Mouse (Mus musculus) mature B cell (primary cell): ENCODE data around the gene Itgb7.

ENCODE experiments used
- in situ Hi-C: fragments of 300-500 bp; cut with MboI; formaldehyde crosslinking; loops from 2 replicates; pipeline ENCODE4 v1.14.3; 2019

Gene Itgb7

DNA sequence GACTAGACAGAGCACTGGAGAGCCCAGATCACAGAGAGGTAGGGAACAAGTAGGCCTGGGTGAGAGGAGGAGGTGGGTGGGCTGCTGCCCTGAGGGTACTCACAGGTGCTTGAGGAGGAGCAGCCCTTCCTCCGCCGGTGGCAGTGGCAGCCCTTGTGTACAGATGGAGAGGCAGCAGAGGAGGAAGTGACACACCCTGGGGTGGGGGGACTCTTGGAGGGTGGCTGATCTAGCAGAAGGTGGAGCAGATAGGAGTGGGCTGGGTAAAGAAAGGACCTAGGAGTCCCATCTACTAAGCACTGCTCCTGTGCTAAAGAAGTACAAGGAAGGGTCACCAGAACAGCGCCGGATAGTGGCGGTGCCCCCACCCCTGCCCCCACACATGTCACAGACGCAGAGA is at the start of gene Itgb7:
Gene Itgb7 (minus strand): TSS at position 197 of the 400 bp plus-strand sequence.
- in situ Hi-C loops = loop anchor here (10.0 kb wide), 1 partner anchor 83 kb away; no protein-coding TSS in a partner anchor

DNA sequence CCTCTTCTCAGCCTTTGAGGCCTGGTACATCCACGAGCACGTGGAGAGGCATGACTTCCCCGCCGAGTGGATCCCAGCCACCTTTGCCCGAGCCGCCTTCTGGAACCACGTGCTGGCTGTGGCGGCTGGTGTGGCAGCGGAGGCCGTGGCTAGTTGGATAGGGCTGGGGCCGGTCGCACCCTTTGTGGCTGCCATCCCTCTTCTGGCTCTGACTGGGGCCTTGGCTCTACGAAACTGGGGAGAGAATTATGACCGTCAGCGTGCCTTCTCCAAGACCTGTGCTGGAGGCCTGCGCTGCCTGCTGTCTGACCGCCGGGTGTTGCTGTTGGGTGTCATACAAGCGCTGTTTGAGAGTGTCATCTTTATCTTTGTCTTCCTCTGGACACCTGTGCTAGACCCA is 48.9 kb upstream of the Itgb7 start:
- in situ Hi-C loops = no loop called here

DNA sequence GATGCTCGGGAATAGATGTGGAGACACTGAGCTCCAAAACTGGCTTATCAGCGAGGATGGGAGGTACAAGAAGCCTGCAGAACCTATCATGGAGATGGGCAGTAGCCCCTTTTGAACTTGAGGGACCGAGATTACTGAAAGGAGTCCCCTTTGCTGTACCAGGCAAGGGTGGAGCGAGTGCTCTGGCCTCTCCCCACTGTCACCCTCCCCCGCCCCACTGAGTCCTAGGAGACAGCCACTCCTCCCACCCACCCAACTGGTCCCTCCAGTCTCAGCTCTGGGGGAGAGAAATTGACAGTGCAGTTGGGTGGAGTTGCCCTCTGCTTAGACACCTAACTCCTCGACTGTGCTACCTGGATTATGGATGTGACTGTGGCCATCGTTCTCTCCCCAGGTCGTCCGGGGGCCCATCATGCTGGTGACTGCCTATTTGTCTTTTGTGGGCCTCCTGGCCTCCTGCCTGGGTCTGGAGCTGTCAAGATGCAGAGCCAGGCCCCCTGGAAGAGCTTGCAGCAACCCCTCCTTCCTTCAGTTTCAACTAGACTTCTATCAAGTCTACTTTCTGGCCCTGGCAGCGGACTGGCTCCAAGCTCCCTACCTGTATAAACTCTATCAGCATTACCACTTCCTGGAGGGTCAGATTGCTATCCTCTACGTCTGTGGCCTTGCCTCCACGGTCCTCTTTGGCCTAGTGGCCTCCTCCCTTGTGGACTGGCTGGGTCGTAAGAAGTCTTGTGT is 48.2 kb upstream of the Itgb7 start:
- in situ Hi-C loops = no loop called here

DNA sequence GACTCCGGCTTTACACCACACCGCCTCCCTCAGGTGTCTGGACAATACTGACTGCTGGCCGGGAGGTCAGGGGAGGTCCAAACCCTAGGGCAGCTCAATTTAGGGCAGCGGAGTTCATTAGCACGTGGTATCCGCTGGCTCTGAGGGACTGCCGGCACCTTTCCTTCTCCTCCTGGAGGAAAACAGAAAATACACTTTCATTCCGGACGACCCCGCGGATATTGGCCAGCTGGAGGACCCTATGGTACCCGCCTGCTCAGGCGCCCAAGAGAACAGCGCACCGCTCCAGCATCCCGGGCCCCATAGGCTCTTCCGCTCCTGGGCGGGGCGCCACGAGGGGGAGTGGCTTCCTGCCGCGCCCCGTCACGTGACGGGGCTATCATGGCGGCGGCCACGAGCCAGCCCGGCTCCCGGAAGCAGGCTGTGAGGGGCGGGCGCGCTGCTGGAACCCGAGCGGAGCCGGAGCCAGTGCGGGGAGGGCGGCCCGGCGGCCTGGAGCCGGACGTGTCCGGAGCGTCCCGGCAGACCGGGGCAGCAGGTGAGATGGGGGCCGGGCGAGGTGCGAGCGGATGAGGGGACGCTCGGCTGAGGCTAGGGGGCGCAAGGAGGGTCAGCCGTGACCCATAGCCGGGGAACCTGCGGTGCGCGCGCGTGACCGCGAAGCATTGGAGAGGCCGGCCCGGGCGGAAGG is 47.5 kb upstream of the Itgb7 start, which contains the start of gene Mfsd5:
Gene Mfsd5 (plus strand): TSS at position 363 of the 691 bp plus-strand sequence.
- in situ Hi-C loops = no loop called here

DNA sequence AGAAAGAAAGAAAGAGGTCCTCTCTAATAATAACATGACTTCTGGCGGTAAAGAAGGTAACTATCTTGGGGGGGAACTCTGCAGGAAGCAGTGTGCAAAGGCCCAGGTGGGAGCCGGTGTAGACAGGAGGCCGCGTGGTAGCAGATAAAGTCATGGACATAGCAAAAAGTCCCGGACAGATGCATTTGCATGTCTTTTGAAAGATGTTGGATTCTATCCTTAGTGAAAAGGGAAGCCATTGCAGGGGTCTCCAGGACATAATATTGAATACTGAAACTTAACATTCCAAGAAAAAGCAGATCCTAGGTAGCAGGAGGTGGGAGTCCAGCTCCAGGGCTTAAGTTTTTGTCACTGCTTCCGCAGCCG is 47.0 kb upstream of the Itgb7 start:
- in situ Hi-C loops = no loop called here

DNA sequence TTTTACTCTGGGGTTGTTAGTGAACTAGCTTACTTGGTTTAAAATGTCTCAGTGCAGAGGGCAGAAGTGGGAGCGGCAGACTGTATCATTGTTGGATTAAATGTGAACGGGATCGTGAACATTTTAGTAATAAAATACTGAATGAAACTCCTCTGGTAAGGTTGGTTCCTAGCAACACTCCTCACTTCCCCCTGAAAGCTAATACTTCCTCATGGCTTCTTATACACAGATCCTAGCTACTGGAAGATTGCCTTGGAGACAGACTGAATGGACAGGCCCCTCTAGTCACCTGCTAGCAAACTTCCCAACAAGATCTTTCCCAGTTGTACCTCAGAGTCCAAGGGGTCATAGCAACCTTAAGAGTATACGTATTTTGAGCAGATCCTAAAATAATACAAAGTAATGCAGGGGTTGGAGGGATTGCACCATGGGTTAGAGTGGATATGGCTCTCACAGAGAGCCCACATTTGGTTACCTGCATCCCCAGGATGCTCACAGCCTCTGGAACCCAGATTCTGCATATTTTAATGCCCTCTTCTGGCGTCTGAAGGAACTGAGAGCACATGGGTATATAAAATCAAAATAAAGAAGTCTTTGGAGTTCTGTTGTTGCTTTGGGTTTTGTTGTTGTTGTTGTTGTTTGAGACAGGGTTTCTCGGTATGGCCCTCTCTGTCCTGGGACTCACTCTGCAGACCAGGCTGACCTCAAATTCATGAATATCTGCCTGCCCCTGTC is 42.4 kb upstream of the Itgb7 start:
- in situ Hi-C loops = no loop called here

DNA sequence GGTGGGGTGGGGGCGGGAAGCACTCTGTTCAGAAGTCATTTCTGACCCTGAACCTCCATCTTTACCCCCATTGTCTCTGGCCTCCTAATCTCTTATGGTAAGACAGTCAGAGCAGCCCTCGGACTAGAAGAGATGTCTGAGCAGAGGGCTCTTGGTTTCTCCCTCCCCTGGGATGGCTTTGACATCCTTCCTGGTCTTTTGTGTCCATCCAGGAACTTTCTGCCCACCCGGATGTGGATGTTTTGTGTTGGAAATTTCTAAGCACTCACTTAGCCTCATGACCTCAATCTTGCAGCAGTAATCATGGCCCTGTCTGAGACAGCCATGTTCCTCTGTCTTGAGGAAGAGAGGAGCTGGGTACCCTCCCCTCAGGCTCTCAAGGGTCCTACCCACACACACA is 39.7 kb upstream of the Itgb7 start:
- in situ Hi-C loops = no loop called here

DNA sequence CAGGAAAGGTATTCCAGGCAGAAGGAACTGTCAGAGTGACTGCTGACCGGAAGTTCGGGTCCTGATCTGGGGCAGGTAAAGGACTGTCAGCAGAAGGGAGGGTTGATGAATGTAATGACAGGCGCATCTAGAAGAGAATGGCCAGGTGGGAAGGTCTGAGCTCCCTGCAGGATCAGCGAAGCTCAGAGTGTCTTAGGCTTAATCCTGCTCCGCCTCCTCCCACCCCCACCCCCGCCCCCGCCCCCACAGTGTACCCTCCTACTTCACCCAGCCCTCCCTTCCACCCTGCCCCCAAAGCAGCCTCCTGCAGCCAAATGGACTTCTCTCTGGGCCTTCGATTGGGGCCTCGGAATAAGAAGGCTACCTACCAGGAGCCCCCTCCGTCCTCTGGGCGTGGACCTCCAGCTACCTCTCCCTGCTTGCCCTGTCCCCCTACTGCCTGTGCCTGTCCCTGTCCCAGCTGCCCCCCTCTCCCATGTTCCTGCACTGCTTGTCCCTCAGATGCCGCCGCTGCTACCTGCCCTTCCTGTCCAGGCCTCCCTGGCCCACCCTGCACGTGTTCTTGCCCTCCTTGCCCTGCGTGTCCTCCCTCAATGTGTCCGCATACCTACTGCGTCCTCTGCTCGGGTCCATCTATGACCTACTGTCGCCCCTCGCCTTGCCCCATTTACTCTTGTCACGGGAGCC is 38.7 kb upstream of the Itgb7 start, which contains the start of gene Gm9918:
Gene Gm9918 (plus strand): TSS at position 290 of the 687 bp plus-strand sequence.
- in situ Hi-C loops = no loop called here

DNA sequence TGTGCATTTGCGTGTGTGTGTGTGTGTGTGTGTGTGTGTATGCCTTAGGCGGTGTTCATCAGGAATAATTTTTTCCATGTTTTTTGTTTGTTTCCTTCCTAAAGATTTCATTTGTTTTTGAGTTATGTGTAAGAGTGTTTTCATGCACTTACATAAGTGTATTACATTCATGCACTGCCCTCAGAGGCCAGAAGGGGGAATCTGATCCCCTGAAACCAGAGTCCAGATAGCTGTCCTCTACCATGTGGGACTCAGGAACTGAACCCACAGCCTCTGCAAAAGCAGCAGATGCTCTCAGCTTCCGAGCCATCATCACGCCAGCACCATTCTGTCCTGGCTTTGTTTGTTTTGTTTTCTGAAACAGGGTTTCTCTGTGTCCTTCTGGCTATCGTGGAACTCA is 33.8 kb upstream of the Itgb7 start:
- in situ Hi-C loops = no loop called here

DNA sequence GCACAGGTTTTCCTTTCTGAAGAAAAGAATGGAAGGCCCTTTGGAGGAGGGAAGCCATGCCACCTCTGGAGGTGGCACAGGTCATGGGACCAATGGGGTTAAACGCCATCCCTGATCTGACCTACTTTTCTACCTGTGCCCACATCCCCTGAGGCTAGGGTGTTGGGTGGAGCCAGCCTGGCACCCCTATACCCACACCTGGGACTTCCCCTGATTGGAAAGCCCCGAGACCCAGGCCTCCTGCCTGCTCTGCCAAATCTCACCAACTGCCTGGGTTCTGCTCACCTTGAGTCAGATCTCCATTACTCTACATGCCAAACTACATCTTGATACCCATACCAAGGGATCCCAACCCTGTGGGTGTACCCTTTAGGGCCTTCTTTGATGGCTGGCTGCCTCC is 31.3 kb upstream of the Itgb7 start:
- in situ Hi-C loops = no loop called here

DNA sequence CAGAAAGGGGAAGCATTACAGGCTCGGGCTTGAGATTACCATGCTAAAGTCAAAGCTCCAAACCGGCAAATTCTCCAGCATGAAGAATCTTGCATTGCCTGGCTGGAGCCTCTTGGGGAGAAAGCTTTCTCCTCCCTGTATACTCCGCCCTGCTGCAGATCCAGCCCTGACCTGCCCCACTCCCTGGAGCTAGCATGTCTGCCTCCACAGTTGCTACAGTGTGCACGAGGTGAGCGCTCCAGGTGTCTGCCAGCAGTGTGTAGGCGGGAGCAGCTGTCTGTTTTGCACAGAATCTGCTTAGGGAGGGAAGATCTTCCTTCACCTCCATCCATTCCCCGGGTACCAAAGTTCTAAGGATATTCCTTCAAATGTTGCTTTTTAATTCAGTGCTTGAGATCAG is 30.8 kb upstream of the Itgb7 start:
- in situ Hi-C loops = no loop called here

DNA sequence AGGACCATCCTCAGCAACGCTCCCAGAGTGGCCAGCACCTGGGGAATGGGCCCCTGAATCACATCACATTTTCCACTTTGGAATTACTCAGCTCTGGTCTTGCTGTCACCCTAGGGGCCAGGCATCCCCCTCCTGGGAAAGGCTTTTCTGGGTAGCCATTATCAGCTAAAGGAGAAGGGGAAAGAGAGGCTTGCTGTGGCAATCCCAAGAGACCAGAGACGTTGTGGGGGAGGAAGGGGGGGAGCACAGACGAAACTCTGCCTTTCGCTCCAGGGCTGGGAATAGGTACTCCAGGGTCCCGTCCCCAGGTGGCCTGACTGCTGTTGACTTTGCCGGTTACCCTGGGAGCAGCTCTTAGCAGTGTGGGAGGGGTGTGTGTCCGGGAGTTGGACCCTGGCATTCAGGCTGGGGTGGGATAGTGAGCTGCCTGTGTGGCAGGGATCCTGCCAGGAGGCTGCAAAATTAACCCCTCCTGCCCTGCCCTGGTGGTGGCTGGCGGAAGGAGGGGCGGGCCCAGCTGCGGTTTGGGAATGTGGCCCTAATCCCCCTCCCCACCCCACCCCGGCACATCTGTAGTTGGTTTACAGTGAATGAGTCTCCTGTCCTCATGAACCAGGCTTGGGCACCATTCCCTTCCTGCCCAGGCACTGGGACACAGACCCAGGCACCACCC is 27.0 kb upstream of the Itgb7 start:
- in situ Hi-C loops = no loop called here

DNA sequence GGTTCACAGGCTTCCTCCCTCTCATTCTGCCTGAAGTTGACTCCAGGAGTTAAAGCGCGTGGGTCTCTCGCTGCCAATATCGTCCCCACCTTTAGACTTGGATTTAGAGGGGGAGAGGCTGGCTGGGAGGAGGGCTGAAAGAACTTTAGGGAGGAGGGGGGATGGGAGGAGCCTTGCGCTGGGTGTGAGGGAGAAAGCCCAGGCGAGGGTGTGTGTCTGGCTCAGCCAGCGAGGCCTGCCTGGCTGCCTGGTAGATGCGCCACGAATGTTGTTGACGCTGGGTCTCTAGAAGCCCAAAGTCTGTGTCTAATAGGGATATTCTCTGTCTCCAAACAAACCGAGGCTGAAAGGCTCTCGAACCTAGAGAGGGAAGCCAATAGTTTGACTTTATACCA is 26.3 kb upstream of the Itgb7 start:
- in situ Hi-C loops = no loop called here

DNA sequence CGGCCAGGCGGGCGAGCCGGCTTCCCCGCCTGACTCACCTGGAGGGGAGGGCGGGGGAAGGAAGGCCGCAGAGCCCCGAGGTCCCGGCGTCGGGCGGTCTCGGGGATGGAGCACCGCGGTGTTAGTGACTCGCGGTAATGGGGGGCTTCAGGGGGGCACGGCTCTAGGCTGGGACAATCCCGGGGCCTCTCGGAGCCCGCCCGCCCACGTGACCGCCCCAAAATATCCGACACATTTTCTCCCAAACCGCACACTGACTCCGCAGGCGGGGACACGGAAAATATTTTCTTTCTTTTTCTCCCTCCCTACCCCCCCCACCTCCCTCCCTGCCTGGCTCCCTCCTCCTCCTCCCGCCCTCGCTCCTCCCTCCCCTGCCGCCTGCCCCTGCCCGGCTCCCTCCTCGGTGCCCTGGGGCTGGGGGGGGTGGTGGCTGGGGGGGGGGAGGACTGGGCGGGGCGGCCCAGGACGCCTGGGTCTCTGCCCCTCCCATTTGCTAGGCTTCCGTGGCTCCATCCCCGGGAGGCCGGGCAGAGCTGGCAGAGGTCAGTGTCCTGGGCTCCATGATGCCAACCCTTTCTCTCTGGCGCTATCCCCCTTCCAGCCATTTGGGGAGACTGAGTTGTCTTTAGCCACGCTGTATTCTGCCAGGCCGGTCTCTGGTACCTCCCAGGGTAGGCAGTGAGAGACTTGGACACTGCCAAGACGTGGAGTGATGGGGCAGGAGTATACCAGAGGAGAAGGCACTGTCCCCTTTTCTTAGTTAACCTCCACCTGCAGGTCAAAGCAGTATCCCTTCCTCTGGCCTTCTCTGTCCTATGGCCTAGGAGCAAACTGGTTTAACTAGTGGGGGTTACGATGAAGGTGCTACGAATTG is 25.7 kb upstream of the Itgb7 start, which contains the start of gene Rarg:
Gene Rarg (minus strand): TSS at position 316 of the 874 bp plus-strand sequence.
- in situ Hi-C loops = no loop called here

DNA sequence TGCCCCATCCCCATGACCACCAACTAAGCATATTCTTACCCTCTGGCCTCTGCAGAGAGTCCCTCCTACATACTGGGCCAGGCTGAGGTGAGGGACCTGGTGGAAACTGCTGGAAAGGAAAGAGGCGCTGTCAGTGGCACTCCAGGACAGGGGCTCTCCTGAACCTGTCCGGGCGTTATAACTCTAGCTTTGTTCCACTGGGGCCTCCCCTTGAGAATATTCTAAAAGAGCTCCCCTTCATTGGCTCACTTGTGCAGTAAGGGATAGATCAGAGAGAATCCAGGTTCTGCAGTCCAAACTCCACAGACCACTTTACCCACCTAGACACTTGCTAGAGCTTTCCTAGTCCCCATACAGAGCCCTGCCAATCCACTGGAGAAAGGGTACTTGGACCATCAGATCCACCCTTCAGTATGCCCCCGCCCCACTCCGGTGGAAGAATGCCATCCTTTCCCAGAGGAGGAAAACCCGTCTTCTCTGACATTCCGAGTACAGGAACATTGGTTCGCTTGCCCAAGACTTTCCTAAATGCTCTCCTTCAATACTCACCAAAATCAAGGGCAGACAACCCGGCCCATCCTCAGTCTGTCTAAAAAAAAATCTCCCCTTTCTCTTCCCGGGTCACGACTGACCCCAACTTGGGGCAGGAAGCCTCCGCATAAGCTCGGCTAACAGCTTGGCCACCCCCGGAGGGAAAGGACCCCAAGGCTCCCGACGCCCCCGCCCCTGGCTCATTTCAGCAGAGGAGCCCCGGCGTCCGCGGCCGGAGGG is 24.9 kb upstream of the Itgb7 start:
- in situ Hi-C loops = no loop called here

DNA sequence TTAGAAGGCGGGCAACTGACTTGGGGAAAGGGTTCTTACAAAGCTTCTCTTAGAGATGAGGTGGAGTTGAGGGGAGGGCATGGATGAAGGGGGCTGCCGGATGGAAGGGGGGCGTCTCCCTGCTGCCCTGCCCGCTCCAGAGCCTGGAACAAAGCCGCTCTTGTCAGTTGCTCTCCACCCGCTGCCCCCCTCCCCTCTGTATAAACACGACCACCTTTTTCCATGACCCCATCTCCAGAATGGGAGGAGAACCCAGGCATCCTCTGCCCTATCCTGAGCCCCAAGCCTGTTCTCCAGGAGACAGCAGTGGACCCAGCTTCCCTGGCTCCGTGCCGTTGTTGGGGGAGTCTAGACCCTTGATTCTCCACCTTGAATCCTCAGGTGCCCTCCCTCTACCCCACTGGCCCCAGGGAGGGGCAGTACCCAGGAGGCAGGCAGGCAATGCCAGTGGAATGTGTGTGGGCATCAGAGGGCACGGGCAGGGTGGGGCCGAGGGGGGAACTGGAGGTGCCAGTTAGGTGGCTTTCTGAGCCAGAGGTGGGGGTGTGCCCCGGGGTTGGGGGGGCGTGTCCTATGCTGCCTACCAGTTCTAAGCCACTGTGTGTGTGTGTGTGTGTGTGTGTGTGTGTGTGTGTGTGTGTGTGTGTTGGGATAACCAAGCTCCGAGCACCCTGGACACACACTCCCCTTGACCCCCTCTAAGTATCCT is 24.0 kb upstream of the Itgb7 start:
- in situ Hi-C loops = no loop called here

DNA sequence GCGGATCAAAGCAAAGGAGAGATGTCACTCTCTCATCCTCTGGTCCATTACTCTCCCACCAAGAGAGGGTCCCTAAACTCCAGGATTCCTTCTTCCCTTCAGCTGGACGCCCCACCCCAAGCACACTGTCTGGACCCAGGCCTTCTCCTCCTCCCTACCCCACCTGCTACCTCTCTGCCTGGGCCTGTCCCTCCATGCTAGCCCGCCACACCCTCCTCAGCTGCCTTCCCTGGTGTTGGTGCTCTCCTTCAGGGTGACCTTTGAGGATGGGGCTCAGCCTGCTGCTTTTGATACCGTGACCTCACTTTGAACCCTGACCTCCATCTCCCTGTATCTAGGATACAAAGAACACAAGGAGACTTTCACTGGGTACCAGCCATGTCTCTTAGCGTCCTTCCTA is 18.8 kb upstream of the Itgb7 start:
- in situ Hi-C loops = no loop called here

DNA sequence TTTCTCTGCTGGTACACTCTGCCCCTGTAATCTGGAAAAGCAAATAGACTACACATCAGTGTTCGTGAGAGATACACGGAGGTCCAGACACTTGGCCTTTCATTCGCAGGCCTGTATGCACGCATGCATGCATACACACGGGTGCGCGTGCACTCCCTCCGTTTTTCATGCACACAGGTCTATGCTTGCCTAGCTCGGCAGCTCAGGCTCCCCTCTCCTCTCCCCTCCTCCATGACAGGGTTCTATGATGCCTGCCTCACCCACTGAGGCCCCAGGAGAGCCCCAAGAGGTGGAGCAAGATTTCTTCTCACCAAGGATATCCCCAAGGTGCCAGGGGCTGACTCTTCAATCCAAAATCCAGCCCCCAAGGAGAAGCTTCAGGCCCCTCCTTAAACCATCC is 18.2 kb upstream of the Itgb7 start:
- in situ Hi-C loops = no loop called here

DNA sequence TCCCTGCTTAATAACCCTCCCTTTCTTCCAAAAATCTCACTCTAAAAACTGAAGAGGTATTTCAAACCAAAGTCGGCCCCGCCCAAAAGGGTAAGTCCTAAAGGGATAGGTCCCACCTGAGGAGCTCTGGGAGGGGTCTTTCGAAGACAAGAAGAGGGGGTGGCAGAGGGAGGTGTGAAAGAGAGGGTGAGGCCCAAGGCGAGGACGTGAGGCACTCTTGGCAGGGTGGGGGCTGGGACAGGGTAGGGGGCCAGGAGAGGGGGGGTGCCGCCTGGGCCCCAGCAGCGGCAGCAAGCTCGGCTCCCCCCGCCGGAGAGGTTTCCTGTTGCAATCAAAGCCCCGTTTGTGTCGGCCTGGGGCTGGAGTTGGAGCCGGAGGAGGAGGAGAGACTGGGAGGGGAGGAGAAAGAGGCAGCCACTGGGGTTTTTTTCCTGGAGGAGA is 17.5 kb upstream of the Itgb7 start:
- in situ Hi-C loops = no loop called here
